Mouse (Mus musculus) CH12.LX (cell line): ENCODE measurements around the gene Hist1h3e.

Source experiments
- CHD2 ChIP-seq: IDR thresholded peaks from 2 replicates; pipeline ENCODE4 v1.6.1; 2011; ENCODE audit warnings: low read length, improper control_type of control experiment
- CTCF ChIP-seq, 2 experiments: IDR thresholded peaks in 1 of 2; conservative IDR thresholded peaks in 1 of 2; 2 replicates each; pipeline ENCODE4 v1.5.1; 2011 to 2012; ENCODE audit warnings: low read depth in 2 of 2, low read length in 2 of 2, improper control_type of control experiment in 1 of 2, inconsistent platforms in 1 of 2, mild to moderate bottlenecking in 1 of 2, moderate library complexity in 1 of 2
- EP300 ChIP-seq: IDR thresholded peaks from 2 replicates; pipeline ENCODE4 v1.6.1; 2011; ENCODE audit warnings: low read length, improper control_type of control experiment
- ETS1 ChIP-seq: conservative IDR thresholded peaks from 2 replicates; pipeline ENCODE4 v1.6.1; 2012; ENCODE audit warnings: low read depth, mild to moderate bottlenecking, inconsistent platforms, low read length, improper control_type of control experiment, moderate library complexity
- KAT2A ChIP-seq: IDR thresholded peaks from 2 replicates; pipeline ENCODE4 v1.6.1; 2012; ENCODE audit warnings: low read length, improper control_type of control experiment, inconsistent platforms; ENCODE audit not compliant: insufficient replicate concordance
- MAFK ChIP-seq: IDR thresholded peaks from 2 replicates; pipeline ENCODE4 v1.6.1; 2011; ENCODE audit warnings: low read length, improper control_type of control experiment; ENCODE audit not compliant: insufficient replicate concordance
- MXI1 ChIP-seq: IDR thresholded peaks from 2 replicates; pipeline ENCODE4 v1.6.1; 2011; ENCODE audit warnings: mild to moderate bottlenecking, low read depth, low read length, improper control_type of control experiment
- MYC ChIP-seq: IDR thresholded peaks from 2 replicates; pipeline ENCODE4 v1.6.1; 2011; ENCODE audit warnings: low read depth, mild to moderate bottlenecking, improper control_type of control experiment, low read length
- POLR2A ChIP-seq: IDR thresholded peaks from 2 replicates; pipeline ENCODE4 v1.6.1; 2011; ENCODE audit warnings: low read depth, mild to moderate bottlenecking, improper control_type of control experiment, low read length
- SIN3A ChIP-seq: IDR thresholded peaks from 2 replicates; pipeline ENCODE4 v1.6.1; 2012; ENCODE audit warnings: low read length, improper control_type of control experiment, inconsistent platforms
- TBP ChIP-seq: conservative IDR thresholded peaks from 2 replicates; pipeline ENCODE4 v1.6.1; 2011; ENCODE audit warnings: low read depth, low read length, improper control_type of control experiment
- USF2 ChIP-seq: conservative IDR thresholded peaks from 2 replicates; pipeline ENCODE4 v1.6.1; 2011; ENCODE audit warnings: low read depth, low read length, improper control_type of control experiment

DNA sequence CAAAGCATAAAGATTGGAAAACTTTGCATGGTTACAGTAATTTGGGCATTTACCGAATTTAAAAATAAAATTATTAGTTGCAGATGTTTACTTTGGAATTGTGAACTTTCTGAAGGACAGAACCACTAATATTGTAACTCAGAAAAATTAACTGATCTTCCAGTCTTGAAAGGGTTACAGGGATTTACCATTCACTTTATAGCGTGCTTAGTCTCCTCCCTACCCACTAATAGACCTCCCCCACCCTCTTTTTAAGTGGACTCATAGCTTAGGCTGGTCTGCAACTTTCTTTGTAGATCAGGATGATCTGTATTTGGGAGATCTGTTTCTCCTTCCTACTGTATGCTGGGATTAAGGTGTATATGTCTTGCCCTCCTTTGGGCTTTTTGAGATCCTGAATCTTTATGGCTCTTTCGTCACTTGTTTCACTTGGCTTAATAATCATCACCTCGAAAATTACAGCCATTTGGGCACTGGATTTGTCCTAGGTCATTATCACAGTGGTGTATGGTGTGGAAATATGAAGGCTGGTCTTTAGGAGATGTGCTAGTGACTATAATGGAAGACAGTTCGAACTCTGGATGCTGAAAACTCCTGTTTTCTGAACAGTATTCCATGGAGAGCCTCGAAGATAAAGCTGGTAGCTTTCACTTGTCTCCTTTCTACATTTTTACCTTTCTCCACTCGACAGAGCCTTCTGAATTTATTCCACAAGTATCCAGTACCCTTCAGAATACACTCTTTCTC lies 25.9 kb downstream of the Hist1h3e start:
- TF ChIP-seq EP300 (no peak), MYC (0 out of 2 replicates have a peak, but pooled peaks have one; percentile 2), USF2 (no peak), ETS1 (no peak), KAT2A (no peak), POLR2A (peak; percentile 54; the same call in 1 of the 2 replicates), CTCF (conservative IDR thresholded peaks at IDR 0.05 in 1 of 2, IDR thresholded peaks at IDR 0.05 in 1 of 2; ENCODE audit: low read depth in 2 of 2, low read length in 2 of 2) (no peak), MAFK (no peak), CHD2 (no peak), SIN3A (0 out of 2 replicates have a peak, but pooled peaks have one; percentile 57), MXI1 (no peak), TBP (0 out of 2 replicates have a peak, but pooled peaks have one; percentile 4)
